9 mouse cellular contexts compared by ENCODE assay signal in the genomic region with DNA sequence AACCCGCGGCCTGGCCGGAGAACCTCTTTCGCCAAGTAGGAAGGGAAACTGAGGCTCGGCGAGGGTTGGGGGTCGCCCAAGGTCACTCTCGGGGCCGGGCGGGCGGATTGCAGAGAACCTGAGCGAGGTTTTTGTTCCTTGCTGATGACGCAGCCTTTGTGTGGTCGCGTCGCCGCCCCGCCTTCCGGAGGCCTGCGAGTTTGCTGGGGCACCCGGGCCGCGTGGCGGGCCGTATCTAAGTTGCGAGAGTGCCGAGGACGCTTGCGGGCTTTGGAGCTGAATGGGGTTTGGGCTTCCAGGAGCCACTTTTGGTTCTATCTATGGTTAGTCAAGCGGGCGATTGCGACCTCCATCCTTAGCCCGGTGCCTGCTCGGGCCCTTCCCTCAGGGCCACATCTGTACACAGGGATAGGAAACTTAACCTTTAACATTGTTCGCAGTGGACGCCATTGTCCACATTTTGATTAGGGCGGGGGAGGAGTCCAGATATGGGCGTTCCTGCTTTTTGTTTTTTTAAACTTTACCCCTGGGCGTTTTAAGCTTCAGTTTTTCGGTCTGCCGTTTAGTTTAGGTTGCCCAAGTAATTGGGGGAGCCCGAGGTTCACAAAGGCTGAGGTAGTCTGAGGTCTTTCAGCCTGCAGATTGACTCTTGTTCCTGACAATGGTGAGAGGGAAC. TPM values are rescaled to one million over a fixed set of nuclear protein-coding genes. Genes with fewer than 3 reads are reported as not detected.
DNase-seq lines count a peak whose midpoint lies in the region; ATAC-seq and TF ChIP-seq lines count a peak whose summit lies in the region.
"Had no signal": no experiment of that assay in that cellular context is flagged by ENCODE, and none has a peak within 500 bp of the region (broad histone marks: within the 10 kb centered on the region; RNA-seq: fewer than 3 reads in every experiment).

No protein-coding gene starts in this region.

- H3K4me3 ChIP-seq in embryonic facial prominence, embryonic 13.5 days: peak overlapping the region; percentile 94
- peak overlapping the region; percentile 78 for H3K4me3 ChIP-seq in heart, embryonic 15.5 days
- H3K4me3 ChIP-seq in kidney, postnatal 0 days (replicated peaks; ENCODE audit: low read depth, low read length): peak overlapping the region; percentile 98
- peak overlapping the region; percentile 71 for H3K4me3 ChIP-seq in lung, embryonic 15.5 days
- H3K4me3 ChIP-seq in neural tube, embryonic 15.5 days (replicated peaks): peak overlapping the region; percentile 99

- peak; percentile 88 for DNase-seq in CD4-positive helper T cell, adult 2 months (ENCODE audit: low read depth, low spot score)
- peak; percentile 76 for DNase-seq in adrenal gland, adult 2 months
- peak; percentile 71 for DNase-seq in kidney, postnatal 0 days (ENCODE audit: low spot score)
- DNase-seq in thymus, adult 18-20 months: peak; percentile 51 to 64

- H3K27me3 ChIP-seq in embryonic facial prominence, embryonic 13.5 days: no peaks in the 10 kb centered on the region
- H3K27me3 ChIP-seq in heart, embryonic 15.5 days: no peaks in the 10 kb centered on the region
- H3K27me3 ChIP-seq in kidney, postnatal 0 days (ENCODE audit: insufficient read depth, low read length): no peaks in the 10 kb centered on the region
- H3K27me3 ChIP-seq in lung, embryonic 15.5 days: no peaks in the 10 kb centered on the region
- H3K27me3 ChIP-seq in neural tube, embryonic 15.5 days (replicated peaks): no peaks in the 10 kb centered on the region

- H3K9me3 ChIP-seq in embryonic facial prominence, embryonic 13.5 days: no peaks in the 10 kb centered on the region
- no peaks in the 10 kb centered on the region for H3K9me3 ChIP-seq in heart, embryonic 15.5 days (replicated peaks)
- H3K9me3 ChIP-seq in kidney, postnatal 0 days (replicated peaks; ENCODE audit: low read length): no peaks in the 10 kb centered on the region
- no peaks in the 10 kb centered on the region for H3K9me3 ChIP-seq in lung, embryonic 15.5 days
- no peaks in the 10 kb centered on the region for H3K9me3 ChIP-seq in neural tube, embryonic 15.5 days (replicated peaks)

- no peak for TF ChIP-seq CTCF in kidney, postnatal 0 days (IDR thresholded peaks at IDR 0.05; ENCODE audit: low read depth)

- peaks cover 17% of the 10 kb centered on the region for H3K4me1 ChIP-seq in embryonic facial prominence, embryonic 13.5 days
- peaks cover 17% of the 10 kb centered on the region for H3K4me1 ChIP-seq in heart, embryonic 15.5 days (replicated peaks)
- 0 out of 2 replicates have a peak, but pooled peaks cover 10% of the 10 kb centered on the region for H3K4me1 ChIP-seq in kidney, postnatal 0 days (replicated peaks; ENCODE audit: insufficient read depth, low read length)
- H3K4me1 ChIP-seq in lung, embryonic 15.5 days: peaks cover 19% of the 10 kb centered on the region; the same call in 1 of the 2 replicates
- H3K4me1 ChIP-seq in neural tube, embryonic 15.5 days: peaks cover 25% of the 10 kb centered on the region

- peak overlapping the region; percentile 98 for H3K27ac ChIP-seq in embryonic facial prominence, embryonic 13.5 days
- peak overlapping the region; percentile 94 for H3K27ac ChIP-seq in heart, embryonic 15.5 days
- peak overlapping the region; percentile 98 for H3K27ac ChIP-seq in kidney, postnatal 0 days
- peak overlapping the region; percentile 96 for H3K27ac ChIP-seq in lung, embryonic 15.5 days
- H3K27ac ChIP-seq in neural tube, embryonic 15.5 days (replicated peaks): peak overlapping the region; percentile 94

- ATAC-seq in embryonic facial prominence, embryonic 13.5 days (ENCODE audit: insufficient number of reproducible peaks, insufficient read depth, low FRiP score, low TSS enrichment, low read depth): no peak
- peak; percentile 54 for ATAC-seq in heart, embryonic 15.5 days (replicated peaks; ENCODE audit: insufficient number of reproducible peaks, insufficient read depth, low FRiP score, low read depth)
- ATAC-seq in kidney, postnatal 0 days (replicated peaks; ENCODE audit: low FRiP score, low read depth): peak; percentile 53; the same call in 1 of the 2 replicates
- ATAC-seq in lung, embryonic 15.5 days (ENCODE audit: borderline replicate concordance, extremely low read depth, low FRiP score, low TSS enrichment): peak; percentile 27; the same call in 1 of the 2 replicates
- ATAC-seq in neural tube, embryonic 15.5 days (ENCODE audit: low FRiP score): peak; percentile 16; the same call in 1 of the 2 replicates

- peak overlapping the region; percentile 99 for H3K9ac ChIP-seq in embryonic facial prominence, embryonic 13.5 days
- peak overlapping the region; percentile 87 for H3K9ac ChIP-seq in heart, embryonic 15.5 days
- H3K9ac ChIP-seq in kidney, postnatal 0 days (ENCODE audit: low read depth, low read length): peak overlapping the region; percentile 99
- H3K9ac ChIP-seq in lung, embryonic 15.5 days: peak overlapping the region; percentile 96
- H3K9ac ChIP-seq in neural tube, embryonic 15.5 days (replicated peaks): peak overlapping the region; percentile 95

- H3K36me3 ChIP-seq in embryonic facial prominence, embryonic 13.5 days: no peaks in the 10 kb centered on the region; the same call in 1 of the 2 replicates
- H3K36me3 ChIP-seq in heart, embryonic 15.5 days: no peaks in the 10 kb centered on the region
- H3K36me3 ChIP-seq in kidney, postnatal 0 days (ENCODE audit: insufficient read depth, low read length): no peaks in the 10 kb centered on the region
- H3K36me3 ChIP-seq in lung, embryonic 15.5 days: no peaks in the 10 kb centered on the region
- H3K36me3 ChIP-seq in neural tube, embryonic 15.5 days: no peaks in the 10 kb centered on the region

- H3K4me2 ChIP-seq in embryonic facial prominence, embryonic 13.5 days: peak overlapping the region; percentile 74
- H3K4me2 ChIP-seq in heart, embryonic 15.5 days: peak overlapping the region; percentile 71
- H3K4me2 ChIP-seq in kidney, postnatal 0 days (ENCODE audit: low read length): peak overlapping the region; percentile 74
- peak overlapping the region; percentile 59 for H3K4me2 ChIP-seq in lung, embryonic 15.5 days
- H3K4me2 ChIP-seq in neural tube, embryonic 15.5 days: peak overlapping the region; percentile 82

- WGBS in embryonic facial prominence, embryonic 13.5 days: under 1% methylated on average over 42 of the region's 42 CpGs
- under 1% methylated on average over 42 of the region's 42 CpGs for WGBS in heart, embryonic 15.5 days
- WGBS in kidney, postnatal 0 days: under 1% methylated on average over 42 of the region's 42 CpGs
- 0% methylated on average over 42 of the region's 42 CpGs for WGBS in lung, embryonic 15.5 days
- under 1% methylated on average over 42 of the region's 42 CpGs for WGBS in neural tube, embryonic 15.5 days

RNA-seq across cellular contexts. Expression of a gene that starts 0.8 kb away (rescaled TPM):
- 100 to 1,000 TPM in 1 of 2 experiments, 10 to 100 TPM in 1; 88.6 to 107 TPM for total RNA-seq in adrenal gland, adult 2 months (2021)
- polyA plus RNA-seq in adrenal gland, adult 2 months (2012; rRNA removed): 25.7 and 29.2 TPM in 2 replicates
- 157 and 170 TPM in 2 replicates for polyA plus RNA-seq in embryonic facial prominence, embryonic 13.5 days (2015; fragmentation: Nextera tagmentation; extraction: Ambion mirVana)
- polyA plus RNA-seq in heart, embryonic 15.5 days (2015; fragmentation: Nextera tagmentation; extraction: Ambion mirVana): 88.5 and 112 TPM in 2 replicates
- 118 and 130 TPM in 2 replicates for polyA plus RNA-seq in kidney, postnatal 0 days (2015; fragmentation: Nextera tagmentation; extraction: Ambion mirVana)
- polyA plus RNA-seq in lung, embryonic 15.5 days (2015; fragmentation: Nextera tagmentation; extraction: Ambion mirVana): 163 and 164 TPM in 2 replicates
- polyA plus RNA-seq in neural tube, embryonic 15.5 days (2015; fragmentation: Nextera tagmentation; extraction: Ambion mirVana): 122 and 135 TPM in 2 replicates

RNA-seq across cellular contexts. Expression of a gene that starts 32.8 kb away (rescaled TPM):
- total RNA-seq in adrenal gland, adult 2 months (2021): 10 to 100 TPM; 24.5 to 36.6 TPM
- polyA plus RNA-seq in adrenal gland, adult 2 months (2012; rRNA removed): 21.8 and 50.3 TPM in 2 replicates
- polyA plus RNA-seq in embryonic facial prominence, embryonic 13.5 days (2015; fragmentation: Nextera tagmentation; extraction: Ambion mirVana): 17.7 and 19.7 TPM in 2 replicates
- polyA plus RNA-seq in heart, embryonic 15.5 days (2015; fragmentation: Nextera tagmentation; extraction: Ambion mirVana): 7.7 and 8.5 TPM in 2 replicates
- polyA plus RNA-seq in kidney, postnatal 0 days (2015; fragmentation: Nextera tagmentation; extraction: Ambion mirVana): 6.8 and 6.9 TPM in 2 replicates
- 10.8 and 11.7 TPM in 2 replicates for polyA plus RNA-seq in lung, embryonic 15.5 days (2015; fragmentation: Nextera tagmentation; extraction: Ambion mirVana)
- 12.4 and 13.1 TPM in 2 replicates for polyA plus RNA-seq in neural tube, embryonic 15.5 days (2015; fragmentation: Nextera tagmentation; extraction: Ambion mirVana)

RNA-seq across cellular contexts. Expression of a gene that starts 48.5 kb away (rescaled TPM):
- not detected for total RNA-seq in adrenal gland, adult 2 months (2021)
- polyA plus RNA-seq in adrenal gland, adult 2 months (2012; rRNA removed): not detected in 2 replicates
- not detected in 2 replicates for polyA plus RNA-seq in embryonic facial prominence, embryonic 13.5 days (2015; fragmentation: Nextera tagmentation; extraction: Ambion mirVana)
- polyA plus RNA-seq in heart, embryonic 15.5 days (2015; fragmentation: Nextera tagmentation; extraction: Ambion mirVana): 0.08 TPM in 1 of 2 replicates, not detected in the other
- not detected in 2 replicates for polyA plus RNA-seq in kidney, postnatal 0 days (2015; fragmentation: Nextera tagmentation; extraction: Ambion mirVana)
- 0.14 and 0.24 TPM in 2 replicates for polyA plus RNA-seq in lung, embryonic 15.5 days (2015; fragmentation: Nextera tagmentation; extraction: Ambion mirVana)
- polyA plus RNA-seq in neural tube, embryonic 15.5 days (2015; fragmentation: Nextera tagmentation; extraction: Ambion mirVana): 0.08 TPM in 1 of 2 replicates, not detected in the other
- total RNA-seq: gastrocnemius, postnatal 36 days had no signal

RNA-seq across cellular contexts. Expression of a gene that starts 48.7 kb away (rescaled TPM):
- under 1 TPM; 0.40 to 0.90 TPM for total RNA-seq in adrenal gland, adult 2 months (2021)
- polyA plus RNA-seq in adrenal gland, adult 2 months (2012; rRNA removed): 1.6 and 3.8 TPM in 2 replicates
- 1.8 and 2.4 TPM in 2 replicates for polyA plus RNA-seq in embryonic facial prominence, embryonic 13.5 days (2015; fragmentation: Nextera tagmentation; extraction: Ambion mirVana)
- 0.23 and 0.89 TPM in 2 replicates for polyA plus RNA-seq in heart, embryonic 15.5 days (2015; fragmentation: Nextera tagmentation; extraction: Ambion mirVana)
- 0.08 and 0.14 TPM in 2 replicates for polyA plus RNA-seq in kidney, postnatal 0 days (2015; fragmentation: Nextera tagmentation; extraction: Ambion mirVana)
- polyA plus RNA-seq in lung, embryonic 15.5 days (2015; fragmentation: Nextera tagmentation; extraction: Ambion mirVana): 0.20 and 0.64 TPM in 2 replicates
- 6.3 and 7.5 TPM in 2 replicates for polyA plus RNA-seq in neural tube, embryonic 15.5 days (2015; fragmentation: Nextera tagmentation; extraction: Ambion mirVana)
